Mouse (Mus musculus) heart, postnatal 0 days (tissue): ENCODE results near the gene Ccdc96.

Experiments used
- CTCF ChIP-seq: IDR thresholded peaks from 2 replicates; pipeline ENCODE4 v1.5.1; 2016; ENCODE audit warnings: antibody characterized with exemption, control low read depth, low read depth
- EP300 ChIP-seq: IDR thresholded peaks from 2 replicates; pipeline ENCODE4 v1.6.1; 2016; ENCODE audit warnings: antibody characterized with exemption, low read depth

- TF ChIP-seq CTCF (no peak), EP300 (no peak)
These were observed 39.8 kb upstream of the Ccdc96 start for GRCm38 (mm10) chr5:36444611-36445010.
